Mouse (Mus musculus): ENCODE measurements around the gene Cct4.
A peak's percentile ranks its signal among the peaks of the same experiment; 100 is the strongest.

Cct4 gene

GRCm38 (mm10) chr11:22982846-22983245 lies 7.5 kb upstream of the Cct4 start:
- no peak for DNase-seq (ENCODE audit: low spot score in 2 of 2)

GRCm38 (mm10) chr11:22985510-22985909 lies 4.8 kb upstream of the Cct4 start:
- DNase-seq (ENCODE audit: low spot score in 2 of 2), result no peak

GRCm38 (mm10) chr11:22987357-22987756 lies 3.0 kb upstream of the Cct4 start:
- no peak for DNase-seq (ENCODE audit: low spot score in 2 of 2)

- no peak for DNase-seq (ENCODE audit: low spot score in 2 of 2)
Measured at GRCm38 (mm10) chr11:22989786-22990185, 533 bp upstream of the Cct4 start.

- DNase-seq (ENCODE audit: low spot score in 2 of 2), result no peak
Measured at GRCm38 (mm10) chr11:22991218-22991835, 1.0 kb downstream of the Cct4 start.

- no peak for DNase-seq (ENCODE audit: low spot score in 2 of 2)
Measured at GRCm38 (mm10) chr11:22994271-22994670, 4.0 kb downstream of the Cct4 start.

- DNase-seq (ENCODE audit: low spot score in 2 of 2), result no peak
Measured at GRCm38 (mm10) chr11:22995461-22995860, 5.1 kb downstream of the Cct4 start.

GRCm38 (mm10) chr11:22998308-22998707 lies 8.0 kb downstream of the Cct4 start:
- DNase-seq (ENCODE audit: low spot score in 2 of 2), result no peak

GRCm38 (mm10) chr11:23005276-23005675 lies 15.0 kb downstream of the Cct4 start:
- DNase-seq (ENCODE audit: low spot score in 2 of 2), result no peak

- DNase-seq (ENCODE audit: low spot score in 2 of 2), result no peak
Measured at GRCm38 (mm10) chr11:23007166-23007480, 16.8 kb downstream of the Cct4 start.

- DNase-seq (ENCODE audit: low spot score in 2 of 2), result peak; percentile 61 to 65
Measured at GRCm38 (mm10) chr11:23007481-23008180, 17.3 kb downstream of the Cct4 start, which contains the start of gene Fam161a. Fam161a (plus strand) TSS chr11:23007531.

GRCm38 (mm10) chr11:23008181-23008823 lies 18.0 kb downstream of the Cct4 start:
- DNase-seq (ENCODE audit: low spot score in 2 of 2), result peak; percentile 71

GRCm38 (mm10) chr11:23008824-23009200 lies 18.5 kb downstream of the Cct4 start:
- no peak for DNase-seq (ENCODE audit: low spot score in 2 of 2)

- no peak for DNase-seq (ENCODE audit: low spot score in 2 of 2)
Measured at GRCm38 (mm10) chr11:23013096-23013495, 22.8 kb downstream of the Cct4 start.

- DNase-seq (ENCODE audit: low spot score in 2 of 2), result no peak
Measured at GRCm38 (mm10) chr11:23013580-23014294, 23.4 kb downstream of the Cct4 start.

- DNase-seq (ENCODE audit: low spot score in 2 of 2), result no peak
Measured at GRCm38 (mm10) chr11:23014996-23015395, 24.7 kb downstream of the Cct4 start.

- no peak for DNase-seq (ENCODE audit: low spot score in 2 of 2)
Measured at GRCm38 (mm10) chr11:23017943-23018342, 27.6 kb downstream of the Cct4 start.

GRCm38 (mm10) chr11:23020116-23020770 lies 29.9 kb downstream of the Cct4 start:
- no peak for DNase-seq (ENCODE audit: low spot score in 2 of 2)

GRCm38 (mm10) chr11:23020841-23021240 lies 30.5 kb downstream of the Cct4 start:
- no peak for DNase-seq (ENCODE audit: low spot score in 2 of 2)

- DNase-seq (ENCODE audit: low spot score in 2 of 2), result no peak
Measured at GRCm38 (mm10) chr11:23023155-23023554, 32.8 kb downstream of the Cct4 start.

GRCm38 (mm10) chr11:23024169-23024568 lies 33.9 kb downstream of the Cct4 start:
- no peak for DNase-seq (ENCODE audit: low spot score in 2 of 2)

- DNase-seq (ENCODE audit: low spot score in 2 of 2), result no peak
Measured at GRCm38 (mm10) chr11:23028957-23029356, 38.6 kb downstream of the Cct4 start.

Data from frontal cortex, postnatal 14 days (tissue).